Mouse (Mus musculus) olfactory bulb, adult 2 months (tissue): ENCODE measurements around the gene Mei1.

Experiments used
- CTCF ChIP-seq: fragments of 200-500 bp; IDR thresholded peaks from 2 replicates; pipeline ENCODE4 v1.5.1; 2012; ENCODE audit warnings: low read depth, mild to moderate bottlenecking, low read length, moderate library complexity; ENCODE audit not compliant: insufficient read depth
- POLR2A ChIP-seq: fragments of 200-500 bp; IDR thresholded peaks from 2 replicates; pipeline ENCODE4 v1.6.1; 2012; ENCODE audit warnings: mild to moderate bottlenecking, low read depth, low read length, moderate library complexity; ENCODE audit not compliant: insufficient read depth

DNA sequence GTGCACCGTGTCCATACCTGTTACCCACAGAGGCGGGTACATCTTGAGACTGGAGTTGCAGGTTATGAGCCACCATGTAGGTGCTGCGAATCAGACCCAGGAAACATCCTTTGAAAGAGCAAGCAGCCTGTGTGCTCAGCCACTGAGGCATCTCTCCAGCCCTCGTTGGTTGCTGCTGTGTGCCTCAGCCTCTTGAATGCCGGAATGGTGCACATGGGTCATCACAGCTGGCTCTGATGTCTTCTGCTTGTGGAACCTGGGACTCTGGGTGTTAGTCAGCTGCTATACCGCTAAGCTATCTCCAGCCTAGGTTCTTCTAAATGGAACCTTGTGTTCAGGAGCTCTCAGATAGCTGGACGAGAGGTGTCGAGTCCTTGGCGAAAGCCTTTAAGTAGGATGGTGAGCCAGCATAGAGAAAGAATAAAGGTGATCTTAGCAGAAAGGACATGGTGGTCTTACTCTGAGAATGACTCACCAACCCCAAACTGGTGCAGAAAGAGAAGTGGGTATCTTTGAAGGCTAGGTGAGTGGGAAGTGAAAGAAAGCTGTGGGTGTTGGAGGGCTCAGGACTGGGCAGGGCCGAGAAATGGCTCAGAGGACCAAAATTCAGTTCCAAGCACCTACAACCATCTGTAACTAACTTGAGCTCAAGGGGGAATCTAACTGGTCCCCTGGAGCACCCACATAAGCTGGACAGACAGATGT, 93.7 kb downstream of the Mei1 start:
- TF ChIP-seq POLR2A (no peak), CTCF (no peak)
